Mouse (Mus musculus): ENCODE measurements around the gene Lpp.

The Lpp gene

GRCm38 (mm10) chr16:24809811-24810210 lies 416.5 kb downstream of the Lpp start:
- no peak for DNase-seq (ENCODE audit: low spot score)

- no peak for DNase-seq (ENCODE audit: low spot score)
These were observed 423.3 kb downstream of the Lpp start for GRCm38 (mm10) chr16:24816621-24817020.

GRCm38 (mm10) chr16:24817381-24817780 lies 424.1 kb downstream of the Lpp start:
- DNase-seq (ENCODE audit: low spot score): no peak

GRCm38 (mm10) chr16:24819127-24819526 lies 425.8 kb downstream of the Lpp start:
- DNase-seq (ENCODE audit: low spot score): no peak

GRCm38 (mm10) chr16:24822182-24822875 lies 429.0 kb downstream of the Lpp start:
- DNase-seq (ENCODE audit: low spot score): no peak

GRCm38 (mm10) chr16:24822918-24823317 lies 429.6 kb downstream of the Lpp start:
- DNase-seq (ENCODE audit: low spot score): no peak

- no peak for DNase-seq (ENCODE audit: low spot score)
These were observed 433.1 kb downstream of the Lpp start for GRCm38 (mm10) chr16:24826390-24826789.

GRCm38 (mm10) chr16:24828207-24828803 lies 435.0 kb downstream of the Lpp start:
- no peak for DNase-seq (ENCODE audit: low spot score)

- no peak for DNase-seq (ENCODE audit: low spot score)
These were observed 436.6 kb downstream of the Lpp start for GRCm38 (mm10) chr16:24829860-24830259.

- DNase-seq (ENCODE audit: low spot score): no peak
These were observed 437.6 kb downstream of the Lpp start for GRCm38 (mm10) chr16:24830939-24831338.

- DNase-seq (ENCODE audit: low spot score): no peak
These were observed 439.9 kb downstream of the Lpp start for GRCm38 (mm10) chr16:24833221-24833620.

GRCm38 (mm10) chr16:24834536-24834935 lies 441.2 kb downstream of the Lpp start:
- no peak for DNase-seq (ENCODE audit: low spot score)

- no peak for DNase-seq (ENCODE audit: low spot score)
These were observed 443.2 kb downstream of the Lpp start for GRCm38 (mm10) chr16:24836550-24836949.

- DNase-seq (ENCODE audit: low spot score): no peak
These were observed 445.7 kb downstream of the Lpp start for GRCm38 (mm10) chr16:24839018-24839417.

- DNase-seq (ENCODE audit: low spot score): no peak
These were observed 446.8 kb downstream of the Lpp start for GRCm38 (mm10) chr16:24840073-24840472.

- no peak for DNase-seq (ENCODE audit: low spot score)
These were observed 452.8 kb downstream of the Lpp start for GRCm38 (mm10) chr16:24846141-24846540.

GRCm38 (mm10) chr16:24859509-24860140 lies 466.3 kb downstream of the Lpp start:
- no peak for DNase-seq (ENCODE audit: low spot score)

GRCm38 (mm10) chr16:24860445-24860844 lies 467.1 kb downstream of the Lpp start:
- DNase-seq (ENCODE audit: low spot score): no peak

- no peak for DNase-seq (ENCODE audit: low spot score)
These were observed 468.1 kb downstream of the Lpp start for GRCm38 (mm10) chr16:24861374-24861773.

GRCm38 (mm10) chr16:24874235-24874634 lies 480.9 kb downstream of the Lpp start:
- no peak for DNase-seq (ENCODE audit: low spot score)

GRCm38 (mm10) chr16:24875661-24876060 lies 482.4 kb downstream of the Lpp start:
- DNase-seq (ENCODE audit: low spot score): no peak

GRCm38 (mm10) chr16:24878977-24879376 lies 485.7 kb downstream of the Lpp start:
- DNase-seq (ENCODE audit: low spot score): no peak

- no peak for DNase-seq (ENCODE audit: low spot score)
These were observed 487.4 kb downstream of the Lpp start for GRCm38 (mm10) chr16:24880698-24881097.

Data from testis, postnatal 10 days (tissue).